8 mouse cellular contexts compared by ENCODE assay signal in the genomic region with DNA sequence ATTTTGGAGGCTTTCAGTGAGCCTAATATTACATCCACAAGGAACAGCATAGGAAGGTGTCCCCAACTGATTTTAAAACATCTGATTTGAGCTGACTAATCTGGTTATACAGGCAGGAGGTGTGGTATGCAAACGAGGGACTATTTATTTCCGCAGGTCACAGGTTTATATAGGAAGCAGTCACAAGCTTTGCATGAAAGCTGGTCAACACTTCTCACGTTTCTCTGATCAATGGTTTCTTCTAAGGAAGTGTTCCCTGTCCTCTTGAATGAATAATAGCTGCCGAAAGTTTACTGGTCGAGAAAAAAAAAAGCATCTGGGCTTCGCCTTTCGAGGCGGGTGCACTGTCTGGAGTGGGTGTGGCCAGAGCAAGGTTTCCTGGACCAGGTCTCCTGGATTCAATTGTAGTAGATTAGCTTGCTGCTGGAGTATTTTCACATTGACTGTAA. TPM values are rescaled to one million over a fixed set of nuclear protein-coding genes. Genes with fewer than 3 reads are reported as not detected.
A peak's percentile ranks its signal among the peaks of the same experiment; 100 is the strongest.
DNase-seq lines count a peak whose midpoint lies in the region; ATAC-seq and TF ChIP-seq lines count a peak whose summit lies in the region.

No protein-coding gene starts in this region.

- DNase-seq in adrenal gland, postnatal 36 days = peak; percentile 23 to 44
- DNase-seq in adrenal gland, postnatal 4 days (ENCODE audit: low spot score in 2 of 2) = no peak
- peak; percentile 7 for DNase-seq in T-cell, adult 2 months (ENCODE audit: low spot score)
- DNase-seq in kidney, adult 18-20 months = peak; percentile 48
- DNase-seq in lung, embryonic 14.5 days = peak; percentile 26
- DNase-seq in spleen, postnatal 36 days (ENCODE audit: low spot score in 2 of 2) = peak; percentile 38 to 45
- DNase-seq in frontal cortex, postnatal 10 days (ENCODE audit: low spot score in 2 of 2) = no peak

- no peak for ATAC-seq in forebrain, embryonic 16.5 days
- no peak for ATAC-seq in lung, embryonic 14.5 days (ENCODE audit: insufficient read depth)

- H3K27me3 ChIP-seq in forebrain, embryonic 16.5 days (replicated peaks; ENCODE audit: control insufficient read depth, insufficient read depth, low read length) = no peaks in the 10 kb centered on the region
- H3K27me3 ChIP-seq in lung, embryonic 14.5 days (ENCODE audit: insufficient read depth, low read length) = no peaks in the 10 kb centered on the region

- peaks cover 7% of the 10 kb centered on the region; the same call in 1 of the 2 replicates for H3K36me3 ChIP-seq in forebrain, embryonic 16.5 days (ENCODE audit: control insufficient read depth, insufficient read depth)
- H3K36me3 ChIP-seq in lung, embryonic 14.5 days (ENCODE audit: insufficient read depth) = peaks cover 14% of the 10 kb centered on the region

- no peak for TF ChIP-seq CTCF in lung, embryonic 14.5 days (IDR thresholded peaks at IDR 0.05; ENCODE audit: low read depth)

- no peaks in the 10 kb centered on the region for H3K9me3 ChIP-seq in forebrain, embryonic 16.5 days (ENCODE audit: control insufficient read depth, low read length)
- H3K9me3 ChIP-seq in lung, embryonic 14.5 days (ENCODE audit: low read depth, low read length) = no peaks in the 10 kb centered on the region

- H3K9ac ChIP-seq in forebrain, embryonic 16.5 days (replicated peaks; ENCODE audit: low read depth, low read length) = no peak overlapping the region
- H3K9ac ChIP-seq in lung, embryonic 14.5 days = no peak overlapping the region

- H3K4me2 ChIP-seq in forebrain, embryonic 16.5 days (ENCODE audit: low read length) = peak overlapping the region; percentile 91
- H3K4me2 ChIP-seq in lung, embryonic 14.5 days = peak overlapping the region; percentile 93

- no peak overlapping the region for H3K27ac ChIP-seq in forebrain, embryonic 16.5 days (ENCODE audit: low read length)
- no peak overlapping the region for H3K27ac ChIP-seq in lung, embryonic 14.5 days (ENCODE audit: low read depth)

- peak overlapping the region; percentile 83 for H3K4me3 ChIP-seq in forebrain, embryonic 16.5 days (replicated peaks; ENCODE audit: low read length)
- H3K4me3 ChIP-seq in lung, embryonic 14.5 days (ENCODE audit: low read depth, low read length) = peak overlapping the region; percentile 92

- 26% methylated on average over 8 of the region's 8 CpGs for WGBS in forebrain, embryonic 16.5 days
- WGBS in lung, embryonic 14.5 days = 11% methylated on average over 8 of the region's 8 CpGs

- peaks cover 19% of the 10 kb centered on the region for H3K4me1 ChIP-seq in forebrain, embryonic 16.5 days (replicated peaks; ENCODE audit: control insufficient read depth, insufficient read depth, low read length)
- H3K4me1 ChIP-seq in lung, embryonic 14.5 days (ENCODE audit: insufficient read depth) = 0 out of 2 replicates have a peak, but pooled peaks cover 6% of the 10 kb centered on the region

RNA-seq across cellular contexts. Expression of a gene that starts 1.0 kb away (rescaled TPM):
- 10 to 100 TPM; 21.5 to 26.9 TPM for total RNA-seq in adrenal gland, postnatal 36 days (2021)
- 10 to 100 TPM; 39.8 to 42.4 TPM for total RNA-seq in adrenal gland, postnatal 4 days (2021)
- 15.9 and 19.6 TPM in 2 replicates for polyA plus RNA-seq in forebrain, embryonic 16.5 days (2015; fragmentation: Nextera tagmentation; extraction: Ambion mirVana)
- 6.5 and 6.6 TPM in 2 replicates for polyA plus RNA-seq in lung, embryonic 14.5 days (2014; fragmentation: Nextera tagmentation; extraction: Ambion mirVana)

Comparison
In these comparisons a context has a peak if more than half of its experiments do, and no peak if none do; other contexts are left out.
1. DNase-seq: peak in adrenal gland, postnatal 36 days (2 of 2), T-cell, adult 2 months (single experiment), kidney, adult 18-20 months (single experiment), lung, embryonic 14.5 days (single experiment) and spleen, postnatal 36 days (2 of 2); none in adrenal gland, postnatal 4 days (0 of 2) and frontal cortex, postnatal 10 days (0 of 2).